Mouse (Mus musculus) frontal cortex, postnatal 36 days (tissue): ENCODE data around the gene Syn3.
"Not testable (repeated sequence)": the region's sequence is repeated elsewhere in the genome, so short reads cannot be mapped to it uniquely, and the experiment has no call there.

ENCODE experiments used
- DNase-seq, 2 experiments: peaks; one replicate each; pipeline ENCODE4 v3.0.0; 2022; ENCODE audit warnings: low spot score in 2 of 2

The Syn3 gene

GRCm38 (mm10) chr10:86050522-86050921 lies 448.2 kb downstream of the Syn3 start:
- no peak for DNase-seq

- no peak for DNase-seq
Measured at GRCm38 (mm10) chr10:86047786-86048185, 450.9 kb downstream of the Syn3 start.

- DNase-seq = no peak
Measured at GRCm38 (mm10) chr10:86046371-86046770, 452.3 kb downstream of the Syn3 start.

- no peak for DNase-seq
Measured at GRCm38 (mm10) chr10:86044066-86044465, 454.6 kb downstream of the Syn3 start.

GRCm38 (mm10) chr10:86043651-86044050 lies 455.0 kb downstream of the Syn3 start:
- DNase-seq = no peak

- DNase-seq = no peak
Measured at GRCm38 (mm10) chr10:86034007-86034728, 464.5 kb downstream of the Syn3 start.

- no peak for DNase-seq
Measured at GRCm38 (mm10) chr10:86032517-86032916, 466.2 kb downstream of the Syn3 start.

GRCm38 (mm10) chr10:86030743-86031142 lies 468.0 kb downstream of the Syn3 start:
- DNase-seq = no peak

GRCm38 (mm10) chr10:86026807-86027206 lies 471.9 kb downstream of the Syn3 start:
- not testable (repeated sequence) for DNase-seq

GRCm38 (mm10) chr10:86026354-86026753 lies 472.3 kb downstream of the Syn3 start:
- DNase-seq = no peak

- no peak for DNase-seq
Measured at GRCm38 (mm10) chr10:86025906-86026305, 472.8 kb downstream of the Syn3 start.

- no peak for DNase-seq
Measured at GRCm38 (mm10) chr10:86023149-86023548, 475.5 kb downstream of the Syn3 start.

- no peak for DNase-seq
Measured at GRCm38 (mm10) chr10:86022474-86022816, 476.3 kb downstream of the Syn3 start.

- DNase-seq = peak; percentile 81 to 85
Measured at GRCm38 (mm10) chr10:86021749-86022473, 476.8 kb downstream of the Syn3 start, which contains the start of gene Fbxo7. Gene Fbxo7 (plus strand): TSS chr10:86021972.

- DNase-seq = no peak
Measured at GRCm38 (mm10) chr10:86021408-86021748, 477.3 kb downstream of the Syn3 start.

GRCm38 (mm10) chr10:86018813-86019212 lies 479.9 kb downstream of the Syn3 start:
- DNase-seq = no peak

GRCm38 (mm10) chr10:86017781-86018180 lies 480.9 kb downstream of the Syn3 start:
- DNase-seq = no peak

- no peak for DNase-seq
Measured at GRCm38 (mm10) chr10:86011781-86012180, 486.9 kb downstream of the Syn3 start, which contains the start of gene Bpifc. Gene Bpifc (minus strand): TSS chr10:86011895.

- no peak for DNase-seq
Measured at GRCm38 (mm10) chr10:86011172-86011571, 487.5 kb downstream of the Syn3 start.

- no peak for DNase-seq
Measured at GRCm38 (mm10) chr10:86010636-86011035, 488.1 kb downstream of the Syn3 start.

- DNase-seq = no peak
Measured at GRCm38 (mm10) chr10:86009688-86010087, 489.0 kb downstream of the Syn3 start.

GRCm38 (mm10) chr10:86006455-86006854 lies 492.2 kb downstream of the Syn3 start:
- no peak for DNase-seq
